Mouse (Mus musculus) embryonic fibroblast, embryonic 13.5 days (primary cell): ENCODE data around the gene Lekr1. TPM values are rescaled to one million over a fixed set of nuclear protein-coding genes. Genes with fewer than 3 reads are reported as not detected.

Experiments
- H3K27ac ChIP-seq: 2 replicates; pipeline ENCODE4 v1.5.1; 2012; ENCODE audit warnings: low read length, control low read depth, inconsistent platforms; ENCODE audit not compliant: insufficient read depth
- H3K4me1 ChIP-seq: 2 replicates; pipeline ENCODE4 v1.6.1; 2011; ENCODE audit warnings: low read length; ENCODE audit not compliant: control insufficient read depth, insufficient read depth
- H3K4me3 ChIP-seq: 2 replicates; pipeline ENCODE4 v1.5.1; 2011; ENCODE audit warnings: mild to moderate bottlenecking, control low read depth, low read length; ENCODE audit not compliant: insufficient read depth
- CTCF ChIP-seq: IDR thresholded peaks from 2 replicates; pipeline ENCODE4 v1.5.1; 2011; ENCODE audit warnings: mild to moderate bottlenecking, control low read depth, low read length, moderate library complexity, borderline replicate concordance; ENCODE audit not compliant: insufficient read depth
- POLR2A ChIP-seq: IDR thresholded peaks from 2 replicates; pipeline ENCODE4 v1.6.1; 2011; ENCODE audit warnings: low read depth, mild to moderate bottlenecking, control low read depth, low read length, moderate library complexity
- polyA plus RNA-seq: library from polyadenylated mRNA; stranded (reverse); fragments of >200 nt; gene quantifications from 2 replicates; pipeline ENCODE4 v1.2.4, GENCODE M21; 2011; ENCODE audit warnings: low read depth; ENCODE audit not compliant: missing spikeins, insufficient read length

The Lekr1 gene
- polyA plus RNA-seq, 1 experiment, result 5.2 TPM

DNA sequence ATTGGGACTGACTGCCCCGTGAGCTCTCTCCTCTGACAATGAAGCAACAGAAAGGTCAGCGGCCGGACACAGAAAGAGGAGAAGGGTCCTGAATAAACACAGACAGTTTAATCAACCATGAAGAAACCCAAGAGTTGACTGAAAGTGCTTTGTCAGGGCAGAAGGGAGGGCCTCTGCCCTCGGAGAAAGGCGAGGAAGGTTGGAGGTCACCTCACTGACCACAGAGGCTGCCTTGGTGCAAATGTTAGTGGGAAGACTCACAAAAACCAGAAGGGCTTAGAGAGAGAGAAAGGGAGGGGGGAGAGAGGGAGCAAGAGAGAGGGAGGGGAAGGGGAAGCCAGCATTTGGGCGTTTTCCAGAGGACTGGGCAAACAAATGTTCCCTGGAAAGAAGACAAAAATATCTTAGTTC is 195.4 kb downstream of the Lekr1 start:
- TF ChIP-seq CTCF, result no peak
- no peak for TF ChIP-seq POLR2A
- H3K4me3 ChIP-seq, result no peak overlapping the region
- H3K27ac ChIP-seq, result no peak overlapping the region
- H3K4me1 ChIP-seq, result peaks cover 3% of the 10 kb centered on the region; the same call in 1 of the 2 replicates

DNA sequence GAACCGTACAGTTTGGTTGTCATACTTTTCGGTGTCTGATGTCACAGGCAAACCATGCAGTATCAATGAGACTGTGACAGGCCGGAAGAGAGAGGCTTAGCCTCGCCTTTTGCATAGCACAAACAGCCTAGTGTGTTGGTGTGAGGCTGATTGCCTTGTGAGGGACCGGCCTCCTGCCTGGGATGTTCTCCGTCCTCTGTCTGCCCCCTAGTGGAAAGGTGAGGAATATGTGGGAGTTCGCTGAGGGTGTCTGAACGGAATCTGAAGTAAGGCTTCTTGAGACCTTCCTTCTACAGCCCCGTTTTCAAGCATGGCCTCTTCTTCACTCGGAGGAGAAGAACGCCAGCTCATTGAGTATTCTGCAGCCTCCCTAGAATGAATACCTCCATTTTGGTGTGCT is 197.3 kb downstream of the Lekr1 start:
- Histone ChIP-seq H3K27ac (no peak overlapping the region), H3K4me1 (peaks cover 3% of the 10 kb centered on the region; the same call in 1 of the 2 replicates), H3K4me3 (no peak overlapping the region)
- TF ChIP-seq POLR2A, result no peak
- peak; percentile 89 for TF ChIP-seq CTCF

DNA sequence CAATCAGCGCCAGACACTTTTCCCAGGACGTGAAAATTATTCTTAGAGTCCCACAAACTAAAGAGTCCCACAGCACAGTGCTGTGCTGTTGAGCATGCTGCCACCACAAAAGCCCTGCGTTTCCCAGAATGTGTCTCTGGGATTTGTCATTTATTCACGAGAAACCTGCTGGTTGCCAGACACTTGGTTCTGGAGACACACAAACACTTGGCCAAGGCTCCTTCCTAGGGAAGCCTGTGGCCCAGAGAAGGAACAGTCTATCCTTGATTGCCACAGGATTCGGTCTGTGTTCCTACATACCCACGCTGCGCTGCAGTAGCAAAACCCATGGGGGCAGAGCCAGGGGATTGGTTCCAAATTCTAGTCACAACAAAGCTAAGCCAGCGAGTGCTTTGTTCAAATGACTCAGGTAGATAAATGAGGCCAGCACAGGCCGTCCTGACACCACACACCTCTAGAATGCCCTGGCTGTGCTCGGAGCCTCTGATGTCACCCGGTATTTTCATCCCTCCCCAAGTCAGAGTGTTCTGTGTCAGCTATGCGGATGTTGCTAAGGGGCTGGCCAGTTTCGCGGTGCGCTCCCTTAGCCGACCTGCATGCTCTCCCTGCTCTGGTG is 197.8 kb downstream of the Lekr1 start:
- peaks cover 3% of the 10 kb centered on the region; the same call in 1 of the 2 replicates for H3K4me1 ChIP-seq
- H3K4me3 ChIP-seq, result no peak overlapping the region
- no peak overlapping the region for H3K27ac ChIP-seq
- TF ChIP-seq CTCF (no peak), POLR2A (no peak)

DNA sequence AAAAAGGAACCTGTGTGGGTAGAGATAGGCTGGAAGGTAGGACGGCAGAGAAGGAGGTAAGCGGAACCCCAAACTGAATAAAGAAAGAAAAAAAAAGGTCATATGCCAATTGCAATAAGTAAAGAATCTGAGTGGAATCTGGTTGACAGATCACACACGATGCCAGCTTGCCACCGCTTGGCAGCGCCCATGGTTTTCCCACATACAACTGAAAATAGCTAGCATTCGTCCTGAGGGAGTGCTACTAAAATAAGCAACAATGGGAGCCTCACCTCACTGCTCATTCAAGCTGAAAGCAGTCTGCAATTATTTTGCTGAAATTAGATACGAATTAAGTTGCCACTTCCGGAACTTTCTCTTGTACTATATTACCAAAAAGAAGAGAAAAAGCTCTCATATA is 202.9 kb downstream of the Lekr1 start:
- Histone ChIP-seq H3K4me1 (peaks cover 27% of the 10 kb centered on the region), H3K4me3 (no peak overlapping the region), H3K27ac (no peak overlapping the region)
- TF ChIP-seq CTCF (no peak), POLR2A (no peak)

DNA sequence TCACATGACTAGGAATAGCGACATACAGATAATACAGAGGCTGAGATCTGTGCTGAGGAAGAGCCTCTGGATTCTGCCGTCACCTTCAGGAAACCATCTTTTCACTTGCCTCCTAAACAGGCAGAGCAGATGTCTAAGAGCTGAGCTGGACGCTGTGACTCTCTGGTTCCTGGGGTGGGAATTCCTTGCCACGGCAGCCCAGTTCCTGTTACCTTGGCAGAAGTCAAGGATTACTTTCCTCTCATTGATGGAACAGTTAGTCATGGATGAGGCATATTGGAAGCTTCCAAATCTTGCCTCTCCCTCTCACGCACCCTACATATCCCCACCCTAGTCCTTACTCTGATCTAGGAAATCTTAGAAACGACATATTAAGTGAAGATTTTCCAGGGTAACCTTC is 203.7 kb downstream of the Lekr1 start:
- H3K4me1 ChIP-seq, result peaks cover 27% of the 10 kb centered on the region
- H3K4me3 ChIP-seq, result no peak overlapping the region
- H3K27ac ChIP-seq, result peak overlapping the region; percentile 67
- TF ChIP-seq CTCF, result no peak
- TF ChIP-seq POLR2A, result no peak

DNA sequence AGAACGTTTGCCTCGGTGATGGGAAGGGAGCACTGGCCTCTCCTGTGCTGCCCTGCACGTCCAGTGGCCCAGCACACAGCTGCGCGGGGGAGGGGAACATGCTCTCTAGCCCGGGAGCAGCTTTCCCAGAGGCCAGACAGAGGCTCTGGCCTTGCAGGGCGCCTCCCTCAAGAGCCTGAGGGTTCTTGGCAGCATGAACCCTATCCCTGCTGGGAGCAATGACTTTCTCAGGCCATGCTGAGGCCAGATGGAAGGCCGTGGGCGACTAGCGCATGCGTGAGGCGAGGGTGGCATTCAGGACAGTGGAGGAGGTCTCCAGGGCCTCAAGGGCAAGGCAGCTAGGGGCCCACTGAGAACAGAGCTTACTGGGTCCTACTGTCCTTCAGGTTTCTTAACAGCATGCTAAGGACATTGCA is 205.2 kb downstream of the Lekr1 start:
- TF ChIP-seq CTCF, result no peak
- TF ChIP-seq POLR2A, result no peak; the same call in 1 of the 2 replicates
- Histone ChIP-seq H3K4me1 (peaks cover 27% of the 10 kb centered on the region), H3K4me3 (no peak overlapping the region), H3K27ac (peak overlapping the region; percentile 23)

DNA sequence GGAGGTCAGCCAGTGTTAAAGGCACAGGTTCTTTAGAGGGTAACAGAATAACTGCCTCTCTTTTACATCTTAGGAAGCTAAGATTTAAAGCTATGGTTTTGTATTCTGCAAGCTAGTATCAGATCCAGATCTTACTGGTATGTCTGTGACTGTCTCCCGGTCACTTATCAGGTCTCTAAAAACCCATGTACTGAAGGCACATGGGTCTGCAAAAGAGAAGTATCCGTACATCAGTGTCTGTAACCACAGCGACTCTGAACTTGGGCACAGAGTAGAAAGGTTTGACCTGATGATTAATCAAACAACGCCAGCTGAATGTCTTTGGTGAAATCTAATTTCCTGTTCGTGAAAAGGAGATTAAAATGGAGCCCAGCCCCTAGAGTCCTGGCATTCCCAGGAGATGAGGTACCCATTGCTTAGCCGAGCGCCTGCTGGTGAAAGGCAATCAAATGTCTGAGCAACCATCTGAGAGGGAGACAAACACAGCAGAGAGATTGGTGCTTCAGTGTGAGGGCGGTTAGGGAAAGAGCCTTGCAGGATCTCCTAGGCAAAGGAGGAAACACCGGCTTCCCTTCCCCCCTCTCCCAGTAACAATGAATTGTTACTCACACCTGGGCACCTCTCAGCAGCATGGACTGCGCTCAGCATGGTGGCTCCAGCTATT is 205.7 kb downstream of the Lekr1 start:
- Histone ChIP-seq H3K4me1 (peaks cover 27% of the 10 kb centered on the region), H3K27ac (peak overlapping the region; percentile 23), H3K4me3 (no peak overlapping the region)
- TF ChIP-seq POLR2A (no peak), CTCF (no peak)

DNA sequence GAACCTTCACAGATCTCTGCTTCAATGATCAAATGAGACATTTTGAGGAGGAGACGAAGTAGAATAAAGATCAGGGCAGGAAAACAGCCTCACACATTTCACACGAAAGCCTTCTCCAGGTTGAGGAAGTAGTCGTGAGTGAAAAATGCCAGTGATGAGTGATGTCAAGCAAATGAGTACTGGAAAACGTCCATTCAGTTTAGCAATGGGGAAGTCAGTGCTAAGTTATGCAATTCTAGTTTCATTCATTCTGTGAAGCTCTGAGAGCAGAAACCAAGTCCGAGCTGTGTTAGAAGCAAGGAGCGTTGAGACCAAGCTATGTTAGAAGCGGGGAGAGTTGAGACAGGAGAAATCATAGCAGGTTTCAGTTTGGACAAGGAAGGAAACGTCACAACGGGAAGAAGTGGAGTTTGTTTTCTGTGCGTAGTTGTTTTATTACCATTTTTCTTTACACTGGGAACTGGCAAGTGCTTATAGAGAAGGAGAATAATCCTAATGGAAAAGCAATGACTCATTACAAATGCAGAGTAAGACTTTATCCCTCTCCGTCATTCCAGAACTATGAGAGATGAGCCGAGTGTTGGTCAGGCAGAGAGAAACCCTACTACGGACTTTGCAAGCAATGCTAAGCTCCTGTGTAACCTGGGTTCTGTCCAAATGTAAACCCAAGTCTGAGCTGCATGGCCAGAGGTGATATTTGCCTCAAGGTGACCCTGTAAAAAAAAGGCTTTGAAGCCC is 207.2 kb downstream of the Lekr1 start:
- no peak for TF ChIP-seq POLR2A
- no peak for TF ChIP-seq CTCF
- H3K4me1 ChIP-seq, result peaks cover 27% of the 10 kb centered on the region

More for the DNA sequence above, 207.2 kb downstream of the Lekr1 start:
- Histone ChIP-seq H3K4me3 (no peak overlapping the region), H3K27ac (peak overlapping the region; percentile 23)

Other genes with a start within 250 kb of the Lekr1 start
- gene Tiparp, start 137.8 kb upstream of the Lekr1 start, polyA plus RNA-seq, result 38.7 and 44.9 TPM in 2 replicates